Mouse (Mus musculus) hindbrain, postnatal 0 days (tissue): Measurements from ENCODE around the gene Gpr19. TPM values are rescaled to one million over a fixed set of nuclear protein-coding genes. Genes with fewer than 3 reads are reported as not detected.
A peak's percentile ranks its signal among the peaks of the same experiment; 100 is the strongest.

ENCODE experiments used
- ATAC-seq: fragments of 200-750 bp; cut with Nextera tagmentation; 2 replicates; pipeline ENCODE4 v1.8.0; 2017; ENCODE audit warnings: mild to moderate bottlenecking, moderate TSS enrichment, moderate library complexity
- DNase-seq: peaks from one replicate; pipeline ENCODE4 v3.0.0-alpha.2; 2015; ENCODE audit warnings: low spot score
- H3K27ac ChIP-seq: fragments of 300-500 bp; sonication (generic); 2 replicates; pipeline ENCODE4 v1.5.1; 2014; ENCODE audit warnings: mild to moderate bottlenecking
- H3K27me3 ChIP-seq: fragments of 300-500 bp; sonication (generic); 2 replicates; pipeline ENCODE4 v1.6.1; 2014; ENCODE audit warnings: low read length, mixed read lengths; ENCODE audit not compliant: insufficient read depth
- H3K36me3 ChIP-seq: fragments of 300-500 bp; sonication (generic); 2 replicates; pipeline ENCODE4 v1.6.1; 2014; ENCODE audit warnings: low read length, mixed read lengths; ENCODE audit not compliant: insufficient read depth
- H3K4me1 ChIP-seq: fragments of 300-500 bp; sonication (generic); 2 replicates; pipeline ENCODE4 v1.6.1; 2014; ENCODE audit warnings: antibody characterized with exemption, low read length, mixed read lengths; ENCODE audit not compliant: insufficient read depth
- H3K4me2 ChIP-seq: fragments of 300-500 bp; sonication (generic); 2 replicates; pipeline ENCODE4 v1.6.1; 2014; ENCODE audit warnings: low read depth, mild to moderate bottlenecking, low read length, moderate library complexity, mixed read lengths
- H3K4me3 ChIP-seq: fragments of 300-500 bp; sonication (generic); 2 replicates; pipeline ENCODE4 v1.5.1; 2014; ENCODE audit warnings: low read length
- H3K9ac ChIP-seq: fragments of 300-500 bp; sonication (generic); replicated peaks from 2 replicates; pipeline ENCODE4 v1.6.1; 2014; ENCODE audit warnings: mild to moderate bottlenecking, low read length, moderate library complexity, mixed read lengths
- H3K9me3 ChIP-seq: fragments of 300-500 bp; sonication (generic); 2 replicates; pipeline ENCODE4 v1.6.1; 2016; ENCODE audit warnings: low read length, mixed read lengths
- CTCF ChIP-seq: IDR thresholded peaks from 2 replicates; pipeline ENCODE4 v1.5.1; 2016; ENCODE audit warnings: antibody characterized with exemption, control low read depth, low read depth
- WGBS: fragments of 180-500 bp; shearing (Covaris S2); extraction: QIAGEN DNeasy Blood & Tissue Kit; methylation state at CpG from one replicate; pipeline ENCODE4 v1.1.7; 2014; 5-methylcytosine and 5-hydroxymethylcytosine counted together
- polyA plus RNA-seq: library from polyadenylated mRNA; unstranded; fragments of >200 nt; fragmentation: Nextera tagmentation; extraction: Ambion mirVana; gene quantifications from 2 replicates; pipeline ENCODE4 v1.2.1, GENCODE M21; 2015
- total RNA-seq: library from RNA; depleted of rRNA; stranded (reverse); fragments of >200 nt; gene quantifications from 2 replicates; pipeline ENCODE4 v1.2.3, GENCODE M21; 2014

Gpr19 gene
- total and polyA plus RNA-seq, 2 experiments from 2014 or later = 33.2 to 33.7 TPM

GRCm38 (mm10) chr6:134847550-134847949 lies 50.8 kb downstream of the Gpr19 start:
- TF ChIP-seq CTCF = no peak
- Histone ChIP-seq H3K27ac (no peak overlapping the region), H3K9ac (no peak overlapping the region), H3K9me3 (no peaks in the 10 kb centered on the region), H3K36me3 (peaks cover 14% of the 10 kb centered on the region), H3K4me1 (no peaks in the 10 kb centered on the region), H3K27me3 (no peaks in the 10 kb centered on the region), H3K4me3 (no peak overlapping the region), H3K4me2 (no peak overlapping the region)
- WGBS = 92% methylated on average over 4 of the region's 4 CpGs
- no peak for DNase-seq
- ATAC-seq = no peak; the same call in 1 of the 2 replicates

- H3K4me2 ChIP-seq = no peak overlapping the region
- no peak overlapping the region for H3K9ac ChIP-seq
- no peaks in the 10 kb centered on the region for H3K9me3 ChIP-seq
- no peak overlapping the region for H3K4me3 ChIP-seq
- no peak for TF ChIP-seq CTCF
- no peak for ATAC-seq
- no peaks in the 10 kb centered on the region for H3K4me1 ChIP-seq
- H3K27me3 ChIP-seq = no peaks in the 10 kb centered on the region
- WGBS = 86% methylated on average over 6 of the region's 6 CpGs
- H3K27ac ChIP-seq = no peak overlapping the region
- H3K36me3 ChIP-seq = peaks cover 14% of the 10 kb centered on the region
- DNase-seq = no peak
Observed at GRCm38 (mm10) chr6:134846308-134846707, 52.1 kb downstream of the Gpr19 start.

- Histone ChIP-seq H3K4me1 (no peaks in the 10 kb centered on the region), H3K9ac (no peak overlapping the region), H3K9me3 (no peaks in the 10 kb centered on the region), H3K27me3 (no peaks in the 10 kb centered on the region), H3K4me2 (no peak overlapping the region), H3K4me3 (no peak overlapping the region), H3K27ac (no peak overlapping the region), H3K36me3 (peaks cover 11% of the 10 kb centered on the region)
- ATAC-seq (no peak), DNase-seq (no peak)
- TF ChIP-seq CTCF = no peak
- 78% methylated on average over 4 of the region's 4 CpGs for WGBS
Observed at GRCm38 (mm10) chr6:134845726-134846125, 52.7 kb downstream of the Gpr19 start.

GRCm38 (mm10) chr6:134840346-134840745 lies 58.0 kb downstream of the Gpr19 start:
- ATAC-seq (no peak), DNase-seq (no peak)
- Histone ChIP-seq H3K4me2 (no peak overlapping the region), H3K27ac (no peak overlapping the region), H3K36me3 (no peaks in the 10 kb centered on the region), H3K4me1 (no peaks in the 10 kb centered on the region), H3K4me3 (no peak overlapping the region), H3K27me3 (no peaks in the 10 kb centered on the region), H3K9ac (no peak overlapping the region), H3K9me3 (no peaks in the 10 kb centered on the region)
- TF ChIP-seq CTCF = no peak
- 80% methylated on average over 2 of the region's 2 CpGs for WGBS

- Histone ChIP-seq H3K4me2 (no peak overlapping the region), H3K27me3 (no peaks in the 10 kb centered on the region), H3K4me1 (no peaks in the 10 kb centered on the region), H3K27ac (no peak overlapping the region), H3K9me3 (no peaks in the 10 kb centered on the region), H3K36me3 (no peaks in the 10 kb centered on the region), H3K4me3 (no peak overlapping the region), H3K9ac (no peak overlapping the region)
- 94% methylated on average over 4 of the region's 4 CpGs for WGBS
- no peak for ATAC-seq
- no peak for TF ChIP-seq CTCF
- DNase-seq = no peak
Observed at GRCm38 (mm10) chr6:134838111-134838510, 60.3 kb downstream of the Gpr19 start.

GRCm38 (mm10) chr6:134834585-134835251 lies 63.7 kb downstream of the Gpr19 start:
- DNase-seq (no peak), ATAC-seq (no peak)
- no peaks in the 10 kb centered on the region for H3K9me3 ChIP-seq
- H3K27me3 ChIP-seq = no peaks in the 10 kb centered on the region
- H3K4me2 ChIP-seq = no peak overlapping the region
- WGBS = 75% methylated on average over 9 of the region's 9 CpGs
- no peak for TF ChIP-seq CTCF
- H3K27ac ChIP-seq = no peak overlapping the region
- no peaks in the 10 kb centered on the region for H3K4me1 ChIP-seq
- H3K36me3 ChIP-seq = no peaks in the 10 kb centered on the region
- no peak overlapping the region for H3K9ac ChIP-seq
- H3K4me3 ChIP-seq = no peak overlapping the region

- 0 out of 2 replicates have a peak, but pooled peaks cover 3% of the 10 kb centered on the region for H3K4me1 ChIP-seq
- H3K36me3 ChIP-seq = no peaks in the 10 kb centered on the region
- H3K4me2 ChIP-seq = peak overlapping the region; percentile 77
- H3K9me3 ChIP-seq = no peaks in the 10 kb centered on the region
- no peak for TF ChIP-seq CTCF
- H3K27ac ChIP-seq = peak overlapping the region; percentile 92
- no peaks in the 10 kb centered on the region for H3K27me3 ChIP-seq
- DNase-seq = peak; percentile 5
- peak overlapping the region; percentile 81 for H3K4me3 ChIP-seq
- 3% methylated on average over 10 of the region's 10 CpGs for WGBS
- H3K9ac ChIP-seq = peak overlapping the region; percentile 83
- no peak for ATAC-seq
Observed at GRCm38 (mm10) chr6:134830776-134831175, 67.6 kb downstream of the Gpr19 start.
